Mouse (Mus musculus) erythroblast, embryonic 14.5 days (primary cell): Measurements from ENCODE around the gene Rabggta. TPM values are rescaled to one million over a fixed set of nuclear protein-coding genes. Genes with fewer than 3 reads are reported as not detected.

Experiments used
- H3K27me3 ChIP-seq: 2 replicates; pipeline ENCODE4 v1.6.1; 2012; ENCODE audit warnings: inconsistent platforms; ENCODE audit not compliant: control insufficient read depth
- H3K36me3 ChIP-seq: 2 replicates; pipeline ENCODE4 v1.6.1; 2012; ENCODE audit warnings: mild to moderate bottlenecking, inconsistent platforms; ENCODE audit not compliant: control insufficient read depth
- H3K4me1 ChIP-seq: 2 replicates; pipeline ENCODE4 v1.6.1; 2012; ENCODE audit warnings: inconsistent platforms; ENCODE audit not compliant: control insufficient read depth
- H3K4me3 ChIP-seq: replicated peaks from 2 replicates; pipeline ENCODE3; 2012; ENCODE audit warnings: moderate library complexity, mild to moderate bottlenecking, inconsistent platforms
- H3K9me3 ChIP-seq: 2 replicates; pipeline ENCODE4 v1.6.1; 2012; ENCODE audit warnings: low read length, inconsistent platforms, mixed read lengths; ENCODE audit not compliant: control insufficient read depth
- GATA1 ChIP-seq: IDR thresholded peaks from 2 replicates; pipeline ENCODE4 v1.6.1; 2012; ENCODE audit warnings: low read length, inconsistent platforms, mixed read lengths
- TAL1 ChIP-seq: IDR thresholded peaks from 3 replicates; pipeline ENCODE4 v1.6.1; 2012; ENCODE audit warnings: low read length, inconsistent platforms, mixed read lengths
- polyA plus RNA-seq: library from polyadenylated mRNA; stranded (reverse); fragments of >175 nt; gene quantifications from 2 replicates; pipeline ENCODE4 v1.2.3, GENCODE M21; 2012

The Rabggta gene
- polyA plus RNA-seq, 1 experiment, result 0.28 TPM

DNA sequence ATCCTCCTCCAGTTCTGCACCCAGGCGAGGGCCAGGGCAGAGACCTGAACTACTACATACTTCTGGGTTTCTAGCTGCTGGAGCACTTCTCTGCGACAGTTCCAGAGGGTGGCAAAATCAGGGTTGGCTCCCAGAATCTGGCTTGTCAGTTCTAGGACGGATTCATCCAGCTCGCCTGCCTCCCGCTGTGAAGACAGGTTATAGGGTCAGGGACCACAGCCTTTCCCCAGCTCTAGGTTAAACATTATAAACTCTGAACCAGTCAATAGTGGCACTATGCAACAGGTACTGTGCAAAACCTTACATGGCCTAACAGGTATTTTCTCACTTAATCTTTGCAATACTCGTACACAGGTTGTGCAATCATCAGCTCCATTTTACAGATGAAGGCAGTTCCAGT is 987 bp downstream of the Rabggta start:
- TF ChIP-seq GATA1 (no peak), TAL1 (no peak)
- Histone ChIP-seq H3K4me1 (peaks cover 40% of the 10 kb centered on the region), H3K4me3 (peak overlapping the region; percentile 76), H3K9me3 (no peaks in the 10 kb centered on the region), H3K27me3 (no peaks in the 10 kb centered on the region), H3K36me3 (peaks cover 30% of the 10 kb centered on the region)

DNA sequence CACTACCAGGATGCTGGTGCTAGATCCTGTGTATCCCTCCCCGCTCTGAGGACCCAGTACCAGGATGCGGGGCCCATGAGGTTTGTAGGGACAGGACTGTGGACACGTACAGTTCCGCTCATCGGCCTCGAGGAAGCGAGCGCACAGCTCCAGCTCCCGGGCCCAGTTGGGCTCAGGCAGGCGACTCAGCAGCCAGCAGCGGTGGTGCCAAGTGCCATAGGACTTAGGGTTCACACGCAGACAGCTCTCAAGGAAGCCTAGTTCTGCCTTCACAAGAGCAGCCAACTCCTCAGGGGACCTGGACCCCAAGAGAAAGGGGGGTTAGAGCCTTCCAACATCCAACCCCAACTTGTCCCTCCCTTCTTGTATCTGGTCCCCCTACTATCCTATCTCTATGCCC is 1.4 kb downstream of the Rabggta start:
- Histone ChIP-seq H3K4me1 (peaks cover 40% of the 10 kb centered on the region), H3K36me3 (peaks cover 31% of the 10 kb centered on the region), H3K4me3 (no peak overlapping the region), H3K9me3 (no peaks in the 10 kb centered on the region), H3K27me3 (no peaks in the 10 kb centered on the region)
- TF ChIP-seq GATA1 (no peak), TAL1 (no peak)

GRCm38 (mm10) chr14:55719737-55720136 is 2.3 kb downstream of the Rabggta start:
- H3K9me3 ChIP-seq, result no peaks in the 10 kb centered on the region
- H3K36me3 ChIP-seq, result peaks cover 31% of the 10 kb centered on the region
- peaks cover 40% of the 10 kb centered on the region for H3K4me1 ChIP-seq
- no peaks in the 10 kb centered on the region for H3K27me3 ChIP-seq
- H3K4me3 ChIP-seq, result no peak overlapping the region
- TF ChIP-seq TAL1 (no peak), GATA1 (no peak)

DNA sequence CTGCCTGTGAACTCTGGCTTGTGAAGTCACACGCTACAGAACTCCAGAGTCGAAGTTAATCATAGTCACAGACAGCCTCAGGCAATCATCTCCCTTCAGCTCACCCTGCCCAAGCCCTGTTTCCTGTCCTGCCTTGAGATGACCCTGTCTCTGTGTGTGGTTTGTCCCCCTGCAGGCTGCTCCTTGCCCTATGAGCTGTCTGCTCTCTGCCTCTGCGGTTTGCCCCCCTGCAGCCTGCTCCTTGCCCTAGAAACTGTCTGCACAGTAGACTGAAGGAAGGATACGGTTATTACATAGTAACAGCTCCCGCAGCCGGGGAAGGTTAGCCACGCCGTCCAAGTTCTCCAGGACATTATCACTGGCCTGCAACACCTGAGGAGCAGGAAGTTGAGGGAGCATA is 5.2 kb downstream of the Rabggta start:
- Histone ChIP-seq H3K27me3 (peaks cover 9% of the 10 kb centered on the region), H3K36me3 (peaks cover 31% of the 10 kb centered on the region), H3K9me3 (no peaks in the 10 kb centered on the region), H3K4me1 (peaks cover 25% of the 10 kb centered on the region), H3K4me3 (no peak overlapping the region)
- TF ChIP-seq TAL1, result no peak
- no peak for TF ChIP-seq GATA1

- TF ChIP-seq TAL1 (no peak), GATA1 (no peak)
- peaks cover 22% of the 10 kb centered on the region for H3K4me1 ChIP-seq
- peaks cover 31% of the 10 kb centered on the region for H3K36me3 ChIP-seq
- H3K9me3 ChIP-seq, result no peaks in the 10 kb centered on the region
- H3K4me3 ChIP-seq, result no peak overlapping the region
- peaks cover 9% of the 10 kb centered on the region for H3K27me3 ChIP-seq
Measured at GRCm38 (mm10) chr14:55716271-55716670, 5.8 kb downstream of the Rabggta start.

- Histone ChIP-seq H3K4me3 (no peak overlapping the region), H3K27me3 (peaks cover 9% of the 10 kb centered on the region), H3K4me1 (peaks cover 20% of the 10 kb centered on the region), H3K9me3 (no peaks in the 10 kb centered on the region), H3K36me3 (peaks cover 31% of the 10 kb centered on the region)
- TF ChIP-seq GATA1 (no peak), TAL1 (no peak)
Measured at GRCm38 (mm10) chr14:55714893-55715292, 7.2 kb downstream of the Rabggta start.

DNA sequence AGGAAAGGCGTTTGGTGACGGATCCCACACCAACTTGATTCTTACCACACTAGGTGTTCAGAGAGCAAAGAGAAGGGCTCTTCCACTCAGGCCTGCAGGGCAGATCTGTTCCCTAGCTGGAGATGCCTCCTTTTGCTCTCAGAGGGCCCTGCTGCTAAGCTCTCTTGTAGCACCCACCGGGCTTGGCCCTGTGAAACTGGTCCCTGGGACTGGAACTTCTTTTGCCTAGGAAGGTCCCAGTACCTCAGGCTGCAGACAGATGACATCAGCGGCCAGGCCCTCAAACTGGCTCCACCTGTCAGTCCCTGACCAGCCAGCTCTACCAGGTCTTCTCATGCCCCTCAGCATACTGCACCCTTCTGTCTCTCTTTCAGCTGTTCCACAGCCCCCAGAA is 8.3 kb downstream of the Rabggta start, which contains the start of gene Tgm1:
Tgm1 (minus strand) TSS at position 198 of the 394 bp plus-strand sequence.
- H3K4me1 ChIP-seq, result peaks cover 18% of the 10 kb centered on the region
- H3K4me3 ChIP-seq, result peak within 1 kb of the TSS; percentile 25

DNA sequence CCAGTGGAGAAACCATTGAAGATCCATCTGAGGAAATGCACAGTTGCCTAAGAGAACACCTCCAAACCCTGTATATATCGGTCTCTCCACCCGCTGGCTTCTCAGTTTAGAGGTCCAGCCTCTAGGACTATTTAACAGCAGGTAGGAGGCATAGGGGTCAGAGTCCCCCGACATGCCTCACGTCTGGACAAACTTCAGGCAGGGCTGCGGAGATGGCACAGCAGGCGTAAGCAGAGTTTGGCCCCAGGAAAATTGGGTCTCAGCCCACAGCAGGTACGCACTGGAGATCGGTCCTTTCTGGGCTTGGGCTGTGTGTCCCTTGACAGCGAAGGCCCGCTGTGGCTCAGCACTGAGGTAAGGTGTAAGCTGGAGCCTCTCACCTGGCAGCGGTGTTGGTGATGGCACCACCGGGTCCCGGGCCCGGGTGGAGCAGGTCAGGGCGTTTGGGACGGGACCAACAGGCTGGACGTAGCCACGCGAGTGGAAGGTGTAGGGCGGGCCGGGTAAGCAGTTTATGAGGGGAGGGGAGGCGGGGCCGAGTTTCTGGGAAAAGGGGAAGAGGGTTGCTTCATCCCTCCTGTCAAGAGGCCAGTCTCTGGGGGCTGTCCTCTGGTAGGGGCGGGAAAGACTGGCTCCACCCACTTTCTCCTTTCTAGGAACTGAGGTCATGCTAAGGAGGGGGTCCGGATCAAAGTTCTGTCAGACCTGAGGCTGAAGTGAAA is 8.9 kb downstream of the Rabggta start:
- H3K36me3 ChIP-seq, result peaks cover 16% of the 10 kb centered on the region

More for the DNA sequence above, 8.3 kb downstream of the Rabggta start, which contains the start of gene Tgm1:
- TF ChIP-seq GATA1, result no peak
- TF ChIP-seq TAL1, result no peak
- no peaks in the 10 kb centered on the region for H3K9me3 ChIP-seq
- H3K36me3 ChIP-seq, result peaks cover 21% of the 10 kb centered on the region
- peaks cover 9% of the 10 kb centered on the region for H3K27me3 ChIP-seq

DNA sequence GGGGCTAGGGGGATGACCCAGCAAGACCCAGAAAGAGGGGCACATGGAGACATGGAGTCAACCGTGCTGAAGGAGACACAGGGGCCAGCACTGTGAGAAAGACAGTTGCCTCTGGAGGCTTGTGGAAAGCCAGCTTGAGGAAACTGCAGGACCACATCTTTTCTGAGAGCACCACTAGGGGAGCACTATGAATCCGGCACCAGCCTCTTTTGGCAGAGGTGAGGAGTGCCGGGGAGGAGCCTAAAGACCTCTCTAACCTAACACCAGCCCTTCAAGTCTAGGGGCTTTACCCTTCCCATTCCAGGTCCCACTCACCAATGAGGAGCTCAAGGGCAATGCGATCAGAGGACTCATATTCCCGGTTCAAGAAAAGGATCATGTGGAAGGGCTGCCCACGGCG is 10.3 kb downstream of the Rabggta start:
- Histone ChIP-seq H3K27me3 (peaks cover 9% of the 10 kb centered on the region), H3K4me1 (peaks cover 30% of the 10 kb centered on the region), H3K36me3 (peaks cover 5% of the 10 kb centered on the region), H3K9me3 (no peaks in the 10 kb centered on the region), H3K4me3 (no peak overlapping the region)
- TF ChIP-seq TAL1, result no peak
- no peak for TF ChIP-seq GATA1

More for the DNA sequence above, 8.9 kb downstream of the Rabggta start:
- Histone ChIP-seq H3K9me3 (no peaks in the 10 kb centered on the region), H3K4me3 (peak overlapping the region; percentile 25), H3K4me1 (peaks cover 20% of the 10 kb centered on the region), H3K27me3 (peaks cover 9% of the 10 kb centered on the region)
- TF ChIP-seq GATA1, result no peak
- no peak for TF ChIP-seq TAL1
